Mouse (Mus musculus) olfactory bulb, adult 2 months (tissue): ENCODE data around the gene Usp43.

ENCODE experiments used
- CTCF ChIP-seq: fragments of 200-500 bp; IDR thresholded peaks from 2 replicates; pipeline ENCODE4 v1.5.1; 2012; ENCODE audit warnings: low read depth, mild to moderate bottlenecking, low read length, moderate library complexity; ENCODE audit not compliant: insufficient read depth
- POLR2A ChIP-seq: fragments of 200-500 bp; IDR thresholded peaks from 2 replicates; pipeline ENCODE4 v1.6.1; 2012; ENCODE audit warnings: mild to moderate bottlenecking, low read depth, low read length, moderate library complexity; ENCODE audit not compliant: insufficient read depth

GRCm38 (mm10) chr11:67831820-67832219 is 90.1 kb downstream of the Usp43 start:
- TF ChIP-seq CTCF = no peak
- no peak for TF ChIP-seq POLR2A
